Mouse (Mus musculus) gastrocnemius, adult 2 months (tissue): ENCODE data around the gene Clec11a. TPM values are rescaled to one million over a fixed set of nuclear protein-coding genes. Genes with fewer than 3 reads are reported as not detected.

Experiments used
- DNase-seq: peaks from one replicate; pipeline ENCODE4 v3.0.0; 2022
- H3K27ac ChIP-seq: fragments of 200-600 bp; 2 replicates; pipeline ENCODE4 v1.8.1; 2022; ENCODE audit warnings: mild to moderate bottlenecking
- H3K4me3 ChIP-seq: fragments of 200-600 bp; 2 replicates; pipeline ENCODE4 v1.8.1; 2022; ENCODE audit warnings: mild to moderate bottlenecking, moderate library complexity
- CTCF ChIP-seq: fragments of 200-600 bp; IDR thresholded peaks from 2 replicates; pipeline ENCODE4 v1.8.1; 2022; ENCODE audit warnings: antibody characterized with exemption, mild to moderate bottlenecking, moderate library complexity
- intact Hi-C: fragments of 180-260 bp; cut with DNase I; formaldehyde crosslinking; loops from one replicate; pipeline ENCODE4 v1.15.1; 2025
- total RNA-seq, 2 experiments: library from RNA; stranded (reverse); gene quantifications; 2 replicates each; pipeline ENCODE4 v1.2.3; 2021

Gene Clec11a
- total RNA-seq, 2 experiments from 2014 or later, result 0.59 to 2.2 TPM

DNA sequence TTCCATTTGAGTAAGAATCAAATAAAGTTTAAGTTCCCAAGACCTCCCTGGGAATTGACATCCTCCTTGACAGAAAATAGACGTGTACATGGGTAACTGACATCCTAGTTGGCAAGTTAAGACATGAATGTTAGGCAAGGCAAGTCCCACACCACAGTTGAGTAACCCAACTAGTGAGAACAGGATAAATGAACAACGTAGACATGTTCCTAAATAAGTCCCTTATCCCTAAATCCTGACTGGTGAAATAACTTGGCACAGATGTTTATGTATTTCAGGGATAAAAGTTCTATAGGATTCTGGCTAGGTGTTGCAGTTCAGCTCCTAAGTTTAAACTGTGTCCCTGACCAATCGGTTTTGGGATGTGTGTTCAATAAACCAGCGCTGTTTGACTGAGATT is 15.7 kb downstream of the Clec11a start:
- H3K27ac ChIP-seq, result no peak overlapping the region
- DNase-seq, result no peak
- H3K4me3 ChIP-seq, result no peak overlapping the region
- intact Hi-C loops, result no loop called here
- TF ChIP-seq CTCF, result no peak

DNA sequence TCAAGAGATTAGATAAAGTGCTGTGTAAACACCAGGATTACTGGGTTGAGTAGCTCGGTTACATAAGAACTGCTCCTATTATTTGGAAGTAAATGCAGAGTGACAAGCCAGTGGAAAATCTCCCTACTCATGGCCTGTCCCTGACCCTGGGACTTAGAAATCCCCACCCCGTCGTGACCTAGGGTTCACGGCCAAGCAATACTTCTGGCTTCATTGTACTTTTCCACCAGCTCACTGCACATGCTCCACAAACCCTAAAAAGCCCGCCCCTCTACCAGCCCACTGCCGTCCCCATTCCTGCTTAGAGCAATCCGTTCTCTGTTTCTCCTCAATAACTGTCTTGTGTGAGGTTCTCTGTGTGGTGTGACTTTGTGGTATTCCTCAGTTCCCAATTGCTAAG is 18.9 kb downstream of the Clec11a start:
- TF ChIP-seq CTCF, result no peak
- intact Hi-C loops, result no loop called here
- no peak overlapping the region for H3K4me3 ChIP-seq
- no peak for DNase-seq
- no peak overlapping the region for H3K27ac ChIP-seq

DNA sequence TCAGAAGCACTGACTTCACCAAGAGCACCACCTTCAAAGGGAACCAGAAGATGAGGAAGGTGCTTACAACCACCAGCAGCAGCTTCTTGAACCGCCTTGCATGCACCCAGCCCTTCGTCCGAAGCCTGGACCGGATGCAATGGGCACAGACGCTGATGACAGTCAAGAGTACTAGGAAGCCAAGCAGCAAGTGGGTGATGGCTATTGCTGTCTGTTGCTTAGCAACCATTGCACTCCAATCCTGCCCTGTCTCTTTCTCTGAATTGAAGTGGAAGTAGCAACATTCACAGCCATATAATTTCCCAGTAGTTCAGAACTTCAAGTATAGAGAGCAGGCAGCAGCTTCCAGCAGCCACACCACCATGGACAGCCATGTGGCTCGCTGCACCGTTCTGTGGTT is 25.1 kb downstream of the Clec11a start:
- TF ChIP-seq CTCF, result no peak
- intact Hi-C loops, result no loop called here
- no peak for DNase-seq
- Histone ChIP-seq H3K27ac (no peak overlapping the region), H3K4me3 (no peak overlapping the region)

DNA sequence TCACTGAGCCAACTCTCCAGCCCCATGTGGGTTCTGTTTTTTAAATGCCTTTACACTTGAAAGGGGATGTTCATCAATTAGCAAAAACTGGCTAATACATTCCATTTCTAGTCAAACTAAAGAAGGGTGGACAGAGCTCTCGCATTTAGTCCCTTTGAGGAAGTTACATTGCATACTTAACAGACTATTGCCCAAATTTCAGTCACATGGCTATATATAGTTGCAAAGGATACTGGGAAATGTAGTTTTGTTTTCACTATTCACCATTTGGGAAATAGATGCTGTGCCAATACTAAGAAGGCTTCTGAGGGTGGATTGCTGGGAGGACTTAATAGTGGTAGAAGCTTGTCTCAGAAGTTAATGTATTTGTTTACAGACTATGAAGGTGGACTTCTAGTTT is 25.7 kb downstream of the Clec11a start:
- no peak overlapping the region for H3K27ac ChIP-seq
- no peak for TF ChIP-seq CTCF
- intact Hi-C loops, result no loop called here
- no peak overlapping the region for H3K4me3 ChIP-seq
- no peak for DNase-seq

DNA sequence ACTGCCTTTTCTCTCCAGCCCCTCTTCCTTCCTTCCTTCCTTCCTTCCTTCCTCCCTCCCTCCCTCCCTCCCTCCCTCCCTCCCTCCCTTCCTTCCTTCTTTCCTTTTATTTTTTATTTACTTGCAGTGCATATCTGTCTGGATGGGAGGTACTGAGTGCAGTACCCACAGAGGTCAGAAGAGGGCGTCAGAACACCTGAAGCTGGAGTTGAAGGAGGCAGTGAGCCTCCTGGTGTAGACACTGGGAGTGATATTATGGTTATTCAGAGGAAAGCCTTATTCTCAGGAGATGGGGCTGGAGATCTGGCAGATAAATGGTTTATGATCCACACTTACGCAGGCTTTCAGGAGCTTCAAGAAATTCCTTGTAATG is 29.5 kb downstream of the Clec11a start:
- no peak for DNase-seq
- intact Hi-C loops, result no loop called here
- no peak overlapping the region for H3K4me3 ChIP-seq
- peak; percentile 47 for TF ChIP-seq CTCF
- no peak overlapping the region for H3K27ac ChIP-seq

DNA sequence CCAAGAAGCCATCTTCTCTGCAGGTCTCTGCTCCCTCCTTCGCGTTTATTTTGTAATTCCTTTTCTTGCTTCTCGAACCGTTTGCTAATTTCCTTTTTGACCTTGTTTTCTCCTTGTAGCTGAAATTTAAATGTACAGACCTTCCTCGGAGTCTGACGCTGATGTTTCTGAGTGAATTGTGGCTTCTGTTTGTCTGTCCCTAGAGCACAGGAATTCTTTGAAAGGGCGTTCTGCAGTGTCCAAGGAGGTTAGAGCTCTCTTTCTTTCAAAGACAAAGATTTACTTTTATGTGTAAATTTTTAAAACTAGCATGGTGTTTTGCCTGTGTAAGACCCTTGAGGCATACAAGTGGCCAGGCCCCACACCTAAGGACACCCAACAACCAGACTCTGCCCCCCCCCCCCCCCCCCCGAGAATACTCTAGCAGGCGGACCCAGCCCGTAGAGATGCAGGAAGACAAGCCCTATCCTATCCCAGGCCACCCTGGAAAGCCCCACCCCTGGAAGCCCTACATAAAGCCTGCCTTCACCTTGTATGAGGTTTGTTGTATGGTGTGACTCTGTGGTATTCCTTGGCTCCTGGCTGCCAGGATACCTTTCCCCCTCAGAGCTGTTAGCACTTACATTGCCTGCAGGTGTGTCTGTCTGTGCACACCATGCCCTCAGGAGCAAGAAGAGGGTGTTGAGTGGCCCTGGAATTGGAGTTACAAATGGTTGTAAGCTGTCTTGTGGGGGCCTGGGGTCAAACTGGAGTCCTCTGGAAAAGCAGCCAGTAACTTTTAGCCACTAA is 30.0 kb downstream of the Clec11a start:
- intact Hi-C loops, result no loop called here
- DNase-seq, result no peak
- H3K4me3 ChIP-seq, result no peak overlapping the region
- no peak for TF ChIP-seq CTCF
- no peak overlapping the region for H3K27ac ChIP-seq

DNA sequence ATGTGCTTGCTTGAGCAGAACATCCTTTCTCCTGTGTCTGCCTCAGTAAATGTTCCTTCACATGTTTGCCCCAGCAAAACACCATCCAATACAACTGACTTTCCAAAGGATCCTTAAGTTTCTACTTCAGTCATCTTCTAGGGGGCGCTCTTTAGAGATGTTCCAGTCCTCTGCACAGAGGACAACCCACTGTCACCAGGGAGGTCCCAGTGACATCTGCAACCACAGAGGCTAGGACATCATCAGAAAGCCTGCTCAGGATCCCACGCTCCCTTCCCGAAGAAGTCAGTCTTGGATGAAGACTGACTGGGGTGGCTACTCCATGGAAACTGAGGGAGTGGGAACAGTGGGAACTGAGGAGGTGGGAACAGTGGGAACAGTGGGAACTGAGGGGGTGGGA is 31.2 kb downstream of the Clec11a start:
- 0 out of 2 replicates have a peak, but pooled peaks have one; percentile 1 for TF ChIP-seq CTCF
- Histone ChIP-seq H3K27ac (no peak overlapping the region), H3K4me3 (no peak overlapping the region)
- no peak for DNase-seq
- intact Hi-C loops, result no loop called here

DNA sequence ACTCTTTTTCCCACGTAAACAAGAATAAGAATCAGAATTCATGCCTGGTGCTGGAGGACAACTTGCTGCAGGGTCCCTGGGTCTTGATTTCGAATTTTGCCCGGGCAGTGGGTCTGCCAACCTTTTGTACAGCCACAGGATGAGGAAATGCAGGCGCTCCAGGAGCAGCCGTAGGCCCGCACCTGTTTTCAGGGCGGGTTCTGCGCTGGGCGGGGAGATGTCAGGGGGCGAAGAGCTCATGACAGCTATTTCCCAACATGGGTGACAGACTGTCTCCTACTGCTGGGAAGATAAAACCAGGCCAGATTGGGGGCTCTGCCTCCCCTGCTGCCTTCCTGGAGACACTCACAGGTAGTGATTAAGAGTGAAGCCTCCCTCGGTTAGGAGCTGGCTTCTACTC is 32.6 kb downstream of the Clec11a start:
- DNase-seq, result no peak
- H3K4me3 ChIP-seq, result no peak overlapping the region
- intact Hi-C loops, result no loop called here
- no peak overlapping the region for H3K27ac ChIP-seq
- TF ChIP-seq CTCF, result no peak

DNA sequence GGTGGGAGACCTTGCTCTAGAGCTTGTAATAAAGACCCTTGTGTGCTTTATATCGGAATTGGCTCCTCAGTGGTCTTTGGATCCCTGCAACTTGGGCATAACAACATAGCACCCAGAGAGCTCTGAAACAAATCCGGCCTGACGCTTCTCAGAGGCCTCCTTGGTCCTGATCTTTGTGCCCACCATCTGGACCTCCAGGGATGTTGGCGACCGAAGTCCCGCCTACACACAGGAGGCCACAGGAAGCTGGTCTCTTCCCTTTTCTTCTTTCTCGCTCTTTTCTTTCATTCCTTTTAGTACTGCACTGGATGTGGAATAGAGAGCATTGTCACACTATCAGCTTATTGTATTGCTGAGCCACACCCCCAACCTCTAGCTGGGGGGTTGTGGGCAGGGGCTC is 33.3 kb downstream of the Clec11a start:
- DNase-seq, result no peak
- intact Hi-C loops, result no loop called here
- no peak for TF ChIP-seq CTCF
- Histone ChIP-seq H3K4me3 (no peak overlapping the region), H3K27ac (no peak overlapping the region)

DNA sequence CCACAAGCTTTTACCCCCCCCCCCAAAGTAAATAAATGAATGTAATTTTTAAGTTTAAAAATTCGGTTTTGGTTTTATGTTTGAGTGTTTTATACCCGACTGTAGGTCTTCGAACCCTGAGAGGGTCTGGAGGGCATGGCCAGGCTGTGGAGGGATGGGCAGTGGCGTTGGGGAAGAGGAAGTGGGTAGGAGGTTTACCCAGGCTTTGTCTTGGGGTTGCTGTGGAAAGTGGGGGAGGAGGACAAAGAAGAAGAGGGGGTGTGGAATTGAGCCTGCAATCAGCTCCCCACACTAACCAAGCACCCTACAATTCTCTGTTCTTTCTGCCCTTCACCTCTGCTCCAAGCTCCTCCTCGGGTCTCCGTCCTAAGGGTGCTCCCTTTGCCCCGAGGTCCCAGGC is 34.2 kb downstream of the Clec11a start:
- TF ChIP-seq CTCF, result no peak
- Histone ChIP-seq H3K27ac (no peak overlapping the region), H3K4me3 (no peak overlapping the region)
- no peak for DNase-seq
- intact Hi-C loops, result no loop called here

DNA sequence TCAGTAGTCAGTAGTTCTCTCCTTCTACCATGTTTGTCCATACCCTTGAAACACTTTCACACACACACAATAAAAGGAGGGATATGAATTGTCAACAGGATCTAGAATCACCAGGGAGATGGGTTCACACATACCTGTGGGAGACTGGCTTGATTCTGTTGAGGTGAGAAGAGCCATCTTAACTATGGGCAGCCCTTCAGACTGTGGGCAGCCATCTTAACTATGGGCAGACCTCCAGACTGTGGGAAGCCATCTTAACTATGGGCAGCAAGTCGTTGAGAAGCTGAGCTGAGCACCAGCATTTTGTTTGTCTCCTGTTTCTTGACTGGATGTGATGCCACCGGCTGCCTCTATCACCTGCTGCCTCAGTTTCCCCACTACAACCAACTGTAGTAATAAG is 35.4 kb downstream of the Clec11a start:
- no peak for DNase-seq
- intact Hi-C loops, result no loop called here
- Histone ChIP-seq H3K27ac (no peak overlapping the region), H3K4me3 (no peak overlapping the region)
- no peak for TF ChIP-seq CTCF

DNA sequence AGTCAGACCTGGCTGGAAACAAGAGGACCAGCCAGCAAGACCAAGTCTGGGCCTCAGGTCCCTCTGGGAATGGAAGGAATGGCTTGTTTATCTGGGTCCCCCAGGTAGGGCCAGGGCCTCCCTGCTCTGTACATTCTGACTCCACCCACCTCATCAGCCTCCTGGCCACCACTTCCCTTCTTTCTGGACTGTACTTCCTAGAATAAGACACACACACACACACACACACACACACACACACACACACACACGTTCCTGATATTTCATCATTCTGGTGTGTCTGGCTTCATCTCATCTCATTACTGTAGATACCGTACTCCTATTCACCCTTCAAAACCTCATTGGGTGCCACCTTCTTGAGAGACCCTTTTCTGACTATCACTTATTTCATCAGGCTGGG is 37.3 kb downstream of the Clec11a start:
- intact Hi-C loops, result no loop called here
- Histone ChIP-seq H3K27ac (no peak overlapping the region), H3K4me3 (no peak overlapping the region)
- TF ChIP-seq CTCF, result no peak
- no peak for DNase-seq

DNA sequence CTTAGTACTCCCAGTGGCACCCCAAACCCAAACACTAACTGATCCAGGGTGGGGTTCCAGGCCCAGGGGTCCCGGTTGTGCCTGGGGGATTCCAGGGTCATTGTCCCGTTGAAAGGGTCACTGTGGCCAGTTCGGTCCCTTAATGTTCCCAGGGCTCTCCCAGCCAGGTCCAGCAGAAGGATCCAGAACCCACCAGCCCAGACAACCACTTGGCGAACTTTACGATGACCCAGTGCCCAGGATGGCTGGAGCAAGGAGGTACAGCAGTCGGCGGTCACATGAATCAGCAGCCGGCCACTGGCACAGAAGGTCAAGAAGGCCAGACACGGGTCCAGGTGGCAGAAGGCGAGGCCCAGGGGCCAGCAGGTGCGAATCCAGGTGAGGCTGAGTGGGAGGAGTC is 38.6 kb downstream of the Clec11a start:
- intact Hi-C loops, result no loop called here
- no peak for TF ChIP-seq CTCF

More for the DNA sequence above, 38.6 kb downstream of the Clec11a start:
- no peak overlapping the region for H3K27ac ChIP-seq
- H3K4me3 ChIP-seq, result no peak overlapping the region
- DNase-seq, result no peak
